In the genomic region with DNA sequence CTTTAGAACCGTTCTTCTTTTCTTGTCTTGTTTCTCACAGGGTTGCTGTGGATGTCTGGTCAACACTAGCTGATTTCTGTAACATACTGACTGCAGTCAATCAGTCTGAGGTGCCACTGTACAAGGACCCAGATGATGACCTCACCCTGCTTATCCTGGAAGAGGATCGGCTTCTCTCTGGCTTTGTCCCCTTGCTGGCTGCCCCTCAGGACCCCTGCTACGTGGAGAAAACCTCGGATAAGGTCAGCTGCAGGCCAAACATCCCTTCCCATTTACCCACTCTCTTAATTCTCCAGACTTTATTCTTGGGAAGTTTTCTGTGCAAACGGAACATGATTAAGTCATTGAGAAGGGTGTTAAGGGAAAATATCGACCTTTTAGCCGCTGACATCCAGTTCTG, we compare ENCODE assay signal across 11 mouse cellular contexts.
DNase-seq lines count a peak whose midpoint lies in the region; ATAC-seq and TF ChIP-seq lines count a peak whose summit lies in the region.
"Had no signal": no experiment of that assay in that cellular context is flagged by ENCODE, and none has a peak within 500 bp of the region (broad histone marks: within the 10 kb centered on the region; RNA-seq: fewer than 3 reads in every experiment).

No protein-coding gene starts in this region.

- H3K4me1 ChIP-seq in testis, adult 2 months (ENCODE audit: control insufficient read depth, insufficient read depth, low read length): no peaks in the 10 kb centered on the region; the same call in 1 of the 2 replicates
- H3K4me1 ChIP-seq in limb, embryonic 15.5 days: peaks cover 58% of the 10 kb centered on the region
- H3K4me1 ChIP-seq in forebrain, embryonic 16.5 days (replicated peaks; ENCODE audit: control insufficient read depth, insufficient read depth, low read length): peaks cover 7% of the 10 kb centered on the region; the same call in 1 of the 2 replicates

- TF ChIP-seq CTCF in testis, adult 2 months (IDR thresholded peaks at IDR 0.05; ENCODE audit: control insufficient read depth, insufficient read depth, insufficient replicate concordance, low read depth, low read length): no peak

- 24% methylated on average over 7 of the region's 7 CpGs for WGBS in limb, embryonic 15.5 days
- WGBS in forebrain, embryonic 16.5 days: 72% methylated on average over 7 of the region's 7 CpGs

- H3K4me3 ChIP-seq in testis, adult 2 months (ENCODE audit: control insufficient read depth, low read depth, low read length): no peak overlapping the region
- no peak overlapping the region for H3K4me3 ChIP-seq in limb, embryonic 15.5 days
- no peak overlapping the region for H3K4me3 ChIP-seq in forebrain, embryonic 16.5 days (replicated peaks; ENCODE audit: low read length)

- H3K36me3 ChIP-seq in testis, adult 2 months (ENCODE audit: control insufficient read depth, insufficient read depth, low read length): no peaks in the 10 kb centered on the region; the same call in 1 of the 2 replicates
- H3K36me3 ChIP-seq in limb, embryonic 15.5 days: no peaks in the 10 kb centered on the region; the same call in 1 of the 2 replicates
- no peaks in the 10 kb centered on the region; the same call in 1 of the 2 replicates for H3K36me3 ChIP-seq in forebrain, embryonic 16.5 days (ENCODE audit: control insufficient read depth, insufficient read depth)

- H3K4me2 ChIP-seq in limb, embryonic 15.5 days: no peak overlapping the region
- H3K4me2 ChIP-seq in forebrain, embryonic 16.5 days (ENCODE audit: low read length): no peak overlapping the region
- H3K4me2 ChIP-seq: midbrain, embryonic 11.5 days had no signal

- H3K27ac ChIP-seq in testis, adult 2 months (ENCODE audit: control insufficient read depth, insufficient read depth, low read depth, low read length): peak overlapping the region; percentile 64
- H3K27ac ChIP-seq in limb, embryonic 15.5 days: peak overlapping the region; percentile 87
- H3K27ac ChIP-seq in forebrain, embryonic 16.5 days (ENCODE audit: low read length): no peak overlapping the region

- H3K27me3 ChIP-seq in testis, adult 2 months (ENCODE audit: control insufficient read depth, insufficient read depth, low read length): no peaks in the 10 kb centered on the region
- no peaks in the 10 kb centered on the region for H3K27me3 ChIP-seq in limb, embryonic 15.5 days
- no peaks in the 10 kb centered on the region for H3K27me3 ChIP-seq in forebrain, embryonic 16.5 days (replicated peaks; ENCODE audit: control insufficient read depth, insufficient read depth, low read length)

- no peaks in the 10 kb centered on the region for H3K9me3 ChIP-seq in limb, embryonic 15.5 days
- H3K9me3 ChIP-seq in forebrain, embryonic 16.5 days (ENCODE audit: control insufficient read depth, low read length): no peaks in the 10 kb centered on the region

- DNase-seq in heart, adult 18-20 months: peak; percentile 44 to 57
- DNase-seq in heart, adult 8-10 months (ENCODE audit: low spot score): no peak
- no peak for DNase-seq in testis, postnatal 14 days (ENCODE audit: low spot score)
- no peak for DNase-seq in ovary, postnatal 36 days (ENCODE audit: low spot score)
- DNase-seq in right cerebral cortex, postnatal 4 days: no peak
- DNase-seq: cerebellum, adult 11-12 months had no signal

- TF ChIP-seq POLR2A in testis, adult 2 months (IDR thresholded peaks at IDR 0.05; ENCODE audit: control insufficient read depth, low read depth, low read length): no peak

- ATAC-seq in limb, embryonic 15.5 days (ENCODE audit: insufficient number of reproducible peaks, low FRiP score, low TSS enrichment, low read depth): no peak
- no peak for ATAC-seq in forebrain, embryonic 16.5 days
- ATAC-seq: inflammation-experienced regulatory T-cells, adult 6 months had no signal

- no peak overlapping the region for H3K9ac ChIP-seq in limb, embryonic 15.5 days
- no peak overlapping the region for H3K9ac ChIP-seq in forebrain, embryonic 16.5 days (replicated peaks; ENCODE audit: low read depth, low read length)

Comparison
In these comparisons a context has a peak if more than half of its experiments do, and no peak if none do; other contexts are left out.
1. DNase-seq: peak in heart, adult 18-20 months (2 of 2); none in heart, adult 8-10 months (single experiment), testis, postnatal 14 days (single experiment), ovary, postnatal 36 days (single experiment) and right cerebral cortex, postnatal 4 days (single experiment).